Mouse (Mus musculus): Measurements from ENCODE around the gene Lag3.

GRCm38 (mm10) chr6:124932314-124932695 lies 20.8 kb upstream of the Lag3 start:
- TF ChIP-seq GATA1 (IDR thresholded peaks at IDR 0.05; ENCODE audit: low read length): no peak
- TF ChIP-seq TAL1 (IDR thresholded peaks at IDR 0.05; ENCODE audit: low read length): no peak

Data from erythroblast, embryonic 14.5 days (primary cell).